ENCODE assay signal across 11 mouse cellular contexts in the genomic region with DNA sequence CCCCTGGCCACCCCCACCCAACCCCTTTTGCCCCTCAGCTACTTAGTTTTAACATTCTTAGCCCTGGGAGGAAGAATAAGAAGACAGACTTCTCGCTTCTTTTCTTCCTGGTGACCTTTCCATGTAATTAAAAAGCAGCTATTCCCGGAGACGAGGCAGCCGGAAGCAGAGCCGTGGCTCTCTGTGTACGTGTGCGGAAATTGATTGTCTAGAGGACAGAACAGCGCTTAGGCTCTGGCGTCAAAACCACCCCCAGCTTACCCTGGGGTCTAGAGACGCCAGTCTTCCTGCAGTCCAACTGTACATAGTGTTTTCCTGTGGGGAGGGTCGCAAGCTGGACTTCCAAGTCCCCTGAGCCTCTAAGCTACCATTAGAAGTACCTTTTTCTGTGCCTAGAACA. TPM values are rescaled to one million over a fixed set of nuclear protein-coding genes. Genes with fewer than 3 reads are reported as not detected.
DNase-seq lines count a peak whose midpoint lies in the region; ATAC-seq and TF ChIP-seq lines count a peak whose summit lies in the region.
"Had no signal": no experiment of that assay in that cellular context is flagged by ENCODE, and none has a peak within 500 bp of the region (broad histone marks: within the 10 kb centered on the region; RNA-seq: fewer than 3 reads in every experiment).

No protein-coding gene starts in this region.

- DNase-seq in heart, adult 11 months = no peak
- no peak for DNase-seq in midbrain, embryonic 10.5 days (ENCODE audit: low spot score)
- peak; percentile 24 for DNase-seq in hindbrain, postnatal 0 days (ENCODE audit: low spot score)
- no peak for DNase-seq in left cerebral cortex, adult 8-10 months (ENCODE audit: low spot score in 2 of 2)
- DNase-seq in cerebellum, adult 11 months = no peak
- DNase-seq: heart, postnatal 14 days; lung, postnatal 36 days; right cerebral cortex, postnatal 25 days had no signal

- H3K9ac ChIP-seq in heart, embryonic 11.5 days (ENCODE audit: low read depth, low read length) = peak overlapping the region; percentile 5; the same call in 1 of the 2 replicates
- H3K9ac ChIP-seq in midbrain, embryonic 16.5 days (ENCODE audit: low read depth, low read length) = no peak overlapping the region
- no peak overlapping the region for H3K9ac ChIP-seq in hindbrain, postnatal 0 days (replicated peaks; ENCODE audit: low read length)
- no peak overlapping the region for H3K9ac ChIP-seq in stomach, embryonic 14.5 days (replicated peaks; ENCODE audit: low read depth, low read length)

- no peak overlapping the region for H3K4me2 ChIP-seq in heart, embryonic 11.5 days
- no peak overlapping the region for H3K4me2 ChIP-seq in midbrain, embryonic 16.5 days (ENCODE audit: low read length)
- H3K4me2 ChIP-seq in hindbrain, postnatal 0 days (ENCODE audit: low read depth, low read length) = no peak overlapping the region
- H3K4me2 ChIP-seq in stomach, embryonic 14.5 days (replicated peaks; ENCODE audit: low read depth, low read length) = no peak overlapping the region

- peaks cover 33% of the 10 kb centered on the region for H3K4me1 ChIP-seq in heart, embryonic 11.5 days (ENCODE audit: control insufficient read depth, insufficient read depth, low read length)
- H3K4me1 ChIP-seq in midbrain, embryonic 10.5 days = peaks cover 62% of the 10 kb centered on the region
- H3K4me1 ChIP-seq in midbrain, embryonic 16.5 days (ENCODE audit: control insufficient read depth, insufficient read depth, low read length) = peaks cover 15% of the 10 kb centered on the region; the same call in 1 of the 2 replicates
- H3K4me1 ChIP-seq in hindbrain, postnatal 0 days (ENCODE audit: insufficient read depth, low read length) = peaks cover 8% of the 10 kb centered on the region; the same call in 1 of the 2 replicates
- H3K4me1 ChIP-seq in stomach, embryonic 14.5 days (ENCODE audit: control insufficient read depth, insufficient read depth, low read length) = peaks cover 52% of the 10 kb centered on the region

- no peak for TF ChIP-seq CTCF in hindbrain, postnatal 0 days (IDR thresholded peaks at IDR 0.05; ENCODE audit: low read depth)

- ATAC-seq in heart, embryonic 11.5 days (replicated peaks; ENCODE audit: insufficient number of reproducible peaks, low FRiP score, low TSS enrichment) = no peak
- no peak for ATAC-seq in midbrain, embryonic 16.5 days
- ATAC-seq in hindbrain, postnatal 0 days = no peak
- ATAC-seq in stomach, embryonic 14.5 days (ENCODE audit: insufficient number of reproducible peaks, insufficient read depth, low FRiP score, low read depth) = no peak

- no peak overlapping the region for H3K4me3 ChIP-seq in heart, embryonic 11.5 days (ENCODE audit: low read depth, low read length)
- H3K4me3 ChIP-seq in midbrain, embryonic 10.5 days = no peak overlapping the region
- H3K4me3 ChIP-seq in midbrain, embryonic 16.5 days (ENCODE audit: low read depth, low read length) = no peak overlapping the region
- no peak overlapping the region for H3K4me3 ChIP-seq in hindbrain, postnatal 0 days (ENCODE audit: low read length)
- H3K4me3 ChIP-seq in stomach, embryonic 14.5 days (ENCODE audit: low read depth, low read length) = no peak overlapping the region

- no peaks in the 10 kb centered on the region for H3K9me3 ChIP-seq in heart, embryonic 11.5 days (replicated peaks; ENCODE audit: control insufficient read depth, low read length)
- H3K9me3 ChIP-seq in midbrain, embryonic 10.5 days (replicated peaks) = no peaks in the 10 kb centered on the region
- no peaks in the 10 kb centered on the region for H3K9me3 ChIP-seq in midbrain, embryonic 16.5 days (replicated peaks; ENCODE audit: control insufficient read depth, low read length, poor library complexity, severe bottlenecking)
- H3K9me3 ChIP-seq in hindbrain, postnatal 0 days (ENCODE audit: low read length) = no peaks in the 10 kb centered on the region
- H3K9me3 ChIP-seq in stomach, embryonic 14.5 days (ENCODE audit: control insufficient read depth, low read depth, low read length) = no peaks in the 10 kb centered on the region

- no peaks in the 10 kb centered on the region for H3K36me3 ChIP-seq in heart, embryonic 11.5 days (ENCODE audit: control insufficient read depth, insufficient read depth, low read length)
- no peaks in the 10 kb centered on the region for H3K36me3 ChIP-seq in midbrain, embryonic 10.5 days
- no peaks in the 10 kb centered on the region for H3K36me3 ChIP-seq in midbrain, embryonic 16.5 days (ENCODE audit: control insufficient read depth, insufficient read depth, low read length)
- no peaks in the 10 kb centered on the region for H3K36me3 ChIP-seq in hindbrain, postnatal 0 days (ENCODE audit: insufficient read depth, low read length)
- H3K36me3 ChIP-seq in stomach, embryonic 14.5 days (ENCODE audit: control insufficient read depth, insufficient read depth, low read length) = no peaks in the 10 kb centered on the region

- 54% methylated on average over 11 of the region's 11 CpGs for WGBS in heart, embryonic 11.5 days (ENCODE audit: insufficient replicate concordance)
- WGBS in midbrain, embryonic 10.5 days = 60% methylated on average over 11 of the region's 11 CpGs
- WGBS in midbrain, embryonic 16.5 days = 26% methylated on average over 11 of the region's 11 CpGs
- WGBS in hindbrain, postnatal 0 days = 30% methylated on average over 11 of the region's 11 CpGs
- 23% methylated on average over 11 of the region's 11 CpGs for WGBS in stomach, embryonic 14.5 days

- no peaks in the 10 kb centered on the region; the same call in 1 of the 2 replicates for H3K27me3 ChIP-seq in heart, embryonic 11.5 days (ENCODE audit: control insufficient read depth, insufficient read depth, low read length)
- 0 out of 2 replicates have a peak, but pooled peaks cover 4% of the 10 kb centered on the region for H3K27me3 ChIP-seq in midbrain, embryonic 10.5 days (ENCODE audit: low read depth, poor library complexity, severe bottlenecking)
- no peaks in the 10 kb centered on the region for H3K27me3 ChIP-seq in midbrain, embryonic 16.5 days (ENCODE audit: control insufficient read depth, insufficient read depth, low read depth, low read length)
- H3K27me3 ChIP-seq in hindbrain, postnatal 0 days (ENCODE audit: insufficient read depth, low read length) = no peaks in the 10 kb centered on the region
- H3K27me3 ChIP-seq in stomach, embryonic 14.5 days (ENCODE audit: control insufficient read depth, insufficient read depth, low read length) = no peaks in the 10 kb centered on the region

- peak overlapping the region; percentile 54; the same call in 1 of the 2 replicates for H3K27ac ChIP-seq in heart, embryonic 11.5 days (ENCODE audit: low read depth, low read length)
- H3K27ac ChIP-seq in midbrain, embryonic 10.5 days (replicated peaks) = peak overlapping the region; percentile 74
- H3K27ac ChIP-seq in midbrain, embryonic 16.5 days (ENCODE audit: low read length) = no peak overlapping the region
- no peak overlapping the region for H3K27ac ChIP-seq in hindbrain, postnatal 0 days
- H3K27ac ChIP-seq in stomach, embryonic 14.5 days (ENCODE audit: low read length) = peak overlapping the region; percentile 98

RNA-seq across cellular contexts. Expression of a gene that starts 41.9 kb away (rescaled TPM):
- polyA plus RNA-seq in heart, embryonic 11.5 days (2014; fragmentation: Nextera tagmentation; extraction: Ambion mirVana) = 54.8 and 67.1 TPM in 2 replicates
- polyA plus RNA-seq in midbrain, embryonic 10.5 days (2016; fragmentation: Nextera tagmentation; extraction: Ambion mirVana) = 107 and 118 TPM in 2 replicates
- 50.4 and 66.0 TPM in 2 replicates for polyA plus RNA-seq in midbrain, embryonic 16.5 days (2015; fragmentation: Nextera tagmentation; extraction: Ambion mirVana)
- 28.8 and 47.7 TPM in 2 replicates for total RNA-seq in hindbrain, postnatal 0 days (2014; rRNA removed)
- polyA plus RNA-seq in hindbrain, postnatal 0 days (2015; fragmentation: Nextera tagmentation; extraction: Ambion mirVana) = 33.0 and 34.6 TPM in 2 replicates
- polyA plus RNA-seq in stomach, embryonic 14.5 days (2014; fragmentation: Nextera tagmentation; extraction: Ambion mirVana) = 477 and 553 TPM in 2 replicates
- total RNA-seq in left cerebral cortex, adult 8-10 months (2022) = 10 to 100 TPM; 12.6 to 16.4 (median 13.7) TPM

Comparison
In these comparisons a context has a peak if more than half of its experiments do, and no peak if none do; other contexts are left out.
1. H3K27ac ChIP-seq: peak in heart, embryonic 11.5 days (single experiment), midbrain, embryonic 10.5 days (single experiment) and stomach, embryonic 14.5 days (single experiment); none in midbrain, embryonic 16.5 days (single experiment) and hindbrain, postnatal 0 days (single experiment).